Mouse (Mus musculus) CH12.LX (cell line): ENCODE results near the gene Dpagt1. TPM values are rescaled to one million over a fixed set of nuclear protein-coding genes. Genes with fewer than 3 reads are reported as not detected.

Source experiments
- DNase-seq: peaks from one replicate; pipeline ENCODE4 v3.0.0-alpha.2; 2013; ENCODE audit errors: extremely low read depth
- H3K27ac ChIP-seq: 2 replicates; pipeline ENCODE4 v1.5.1; 2012; ENCODE audit warnings: low read depth, mild to moderate bottlenecking, control low read depth, moderate library complexity; ENCODE audit not compliant: insufficient read depth
- H3K27me3 ChIP-seq: replicated peaks from 2 replicates; pipeline ENCODE3; 2012; ENCODE audit warnings: inconsistent platforms
- H3K36me3 ChIP-seq, 2 experiments: replicated peaks in 1 of 2; 2 replicates each; pipeline versions ENCODE3 to v1.6.1; 2012; ENCODE audit warnings: inconsistent platforms in 1 of 2, low read length in 1 of 2, mild to moderate bottlenecking in 1 of 2, mixed read lengths in 1 of 2, moderate library complexity in 1 of 2; ENCODE audit not compliant: control insufficient read depth in 1 of 2, insufficient read depth in 1 of 2
- H3K4me1 ChIP-seq, 2 experiments: 2 replicates each; pipeline ENCODE4 v1.6.1; 2012; ENCODE audit warnings: inconsistent platforms in 1 of 2, moderate library complexity in 1 of 2; ENCODE audit not compliant: insufficient read depth in 2 of 2, control insufficient read depth in 1 of 2
- H3K4me2 ChIP-seq: 2 replicates; pipeline ENCODE4 v1.6.1; 2012; ENCODE audit warnings: low read depth, mild to moderate bottlenecking, control low read depth; ENCODE audit not compliant: poor library complexity, insufficient read depth, severe bottlenecking
- H3K4me3 ChIP-seq, 3 experiments: fragments of 150-350 bp in 1 of 3; sonication (generic) in 1 of 3; replicated peaks in 1 of 3; 2 replicates each; pipeline versions ENCODE3 to v1.5.1; 2011 to 2012; ENCODE audit warnings: low read depth in 2 of 3, low read length in 2 of 3, mild to moderate bottlenecking in 2 of 3, moderate library complexity in 2 of 3, control low read depth in 1 of 3, improper control_type of control experiment in 1 of 3, inconsistent platforms in 1 of 3, mixed read lengths in 1 of 3; ENCODE audit not compliant: poor library complexity in 1 of 3
- H3K79me2 ChIP-seq: replicated peaks from 2 replicates; pipeline ENCODE4 v1.6.1; 2012; ENCODE audit warnings: mild to moderate bottlenecking, moderate library complexity; ENCODE audit not compliant: control insufficient read depth, poor library complexity, insufficient read depth, severe bottlenecking; ENCODE audit errors: extremely low read depth
- H3K9ac ChIP-seq: 2 replicates; pipeline ENCODE4 v1.6.1; 2012; ENCODE audit warnings: low read depth, mild to moderate bottlenecking, control low read depth, moderate library complexity; ENCODE audit not compliant: insufficient read depth
- H3K9me3 ChIP-seq: replicated peaks from 2 replicates; pipeline ENCODE3; 2012; ENCODE audit warnings: low read length, inconsistent platforms, mixed read lengths
- BHLHE40 ChIP-seq: IDR thresholded peaks from 2 replicates; pipeline ENCODE4 v1.6.1; 2011; ENCODE audit warnings: mild to moderate bottlenecking, low read depth, low read length, improper control_type of control experiment
- CHD1 ChIP-seq: IDR thresholded peaks from 2 replicates; pipeline ENCODE4 v1.6.1; 2012; ENCODE audit warnings: low read depth, low read length, improper control_type of control experiment, inconsistent platforms
- CHD2 ChIP-seq: IDR thresholded peaks from 2 replicates; pipeline ENCODE4 v1.6.1; 2011; ENCODE audit warnings: low read length, improper control_type of control experiment
- CTCF ChIP-seq, 2 experiments: IDR thresholded peaks in 1 of 2; conservative IDR thresholded peaks in 1 of 2; 2 replicates each; pipeline ENCODE4 v1.5.1; 2011 to 2012; ENCODE audit warnings: low read depth in 2 of 2, low read length in 2 of 2, improper control_type of control experiment in 1 of 2, inconsistent platforms in 1 of 2, mild to moderate bottlenecking in 1 of 2, moderate library complexity in 1 of 2
- E2F4 ChIP-seq: IDR thresholded peaks from 2 replicates; pipeline ENCODE4 v1.6.1; 2011; ENCODE audit warnings: low read depth, low read length, improper control_type of control experiment; ENCODE audit not compliant: insufficient replicate concordance
- ELF1 ChIP-seq: IDR thresholded peaks from 2 replicates; pipeline ENCODE4 v1.6.1; 2014; ENCODE audit warnings: low read depth, mild to moderate bottlenecking, inconsistent platforms, low read length, improper control_type of control experiment
- EP300 ChIP-seq: IDR thresholded peaks from 2 replicates; pipeline ENCODE4 v1.6.1; 2011; ENCODE audit warnings: low read length, improper control_type of control experiment
- ETS1 ChIP-seq: conservative IDR thresholded peaks from 2 replicates; pipeline ENCODE4 v1.6.1; 2012; ENCODE audit warnings: low read depth, mild to moderate bottlenecking, inconsistent platforms, low read length, improper control_type of control experiment, moderate library complexity
- GABPA ChIP-seq: IDR thresholded peaks from 2 replicates; pipeline ENCODE4 v1.6.1; 2012; ENCODE audit warnings: low read depth, low read length, improper control_type of control experiment, inconsistent platforms; ENCODE audit not compliant: insufficient replicate concordance
- HCFC1 ChIP-seq: IDR thresholded peaks from 2 replicates; pipeline ENCODE4 v1.6.1; 2012; ENCODE audit warnings: low read depth, mild to moderate bottlenecking, inconsistent platforms, low read length, improper control_type of control experiment
- IRF4 ChIP-seq: IDR thresholded peaks from 2 replicates; pipeline ENCODE4 v1.6.1; 2014; ENCODE audit warnings: low read depth, mild to moderate bottlenecking, inconsistent platforms, low read length, improper control_type of control experiment
- JUN ChIP-seq: IDR thresholded peaks from 2 replicates; pipeline ENCODE4 v1.6.1; 2011; ENCODE audit warnings: low read depth, mild to moderate bottlenecking, low read length, improper control_type of control experiment, moderate library complexity; ENCODE audit not compliant: insufficient read depth
- JUND ChIP-seq: conservative IDR thresholded peaks from 2 replicates; pipeline ENCODE4 v1.6.1; 2011; ENCODE audit warnings: low read depth, low read length, improper control_type of control experiment
- KAT2A ChIP-seq: IDR thresholded peaks from 2 replicates; pipeline ENCODE4 v1.6.1; 2012; ENCODE audit warnings: low read length, improper control_type of control experiment, inconsistent platforms; ENCODE audit not compliant: insufficient replicate concordance
- MAFK ChIP-seq: IDR thresholded peaks from 2 replicates; pipeline ENCODE4 v1.6.1; 2011; ENCODE audit warnings: low read length, improper control_type of control experiment; ENCODE audit not compliant: insufficient replicate concordance
- MAX ChIP-seq: IDR thresholded peaks from 2 replicates; pipeline ENCODE4 v1.6.1; 2011; ENCODE audit warnings: low read length, improper control_type of control experiment
- MAZ ChIP-seq: IDR thresholded peaks from 2 replicates; pipeline ENCODE4 v1.6.1; 2012; ENCODE audit warnings: low read depth, mild to moderate bottlenecking, inconsistent platforms, low read length, improper control_type of control experiment, moderate library complexity
- MEF2A ChIP-seq: IDR thresholded peaks from 2 replicates; pipeline ENCODE4 v1.6.1; 2014; ENCODE audit warnings: low read depth, mild to moderate bottlenecking, inconsistent platforms, low read length, improper control_type of control experiment, borderline replicate concordance
- MXI1 ChIP-seq: IDR thresholded peaks from 2 replicates; pipeline ENCODE4 v1.6.1; 2011; ENCODE audit warnings: mild to moderate bottlenecking, low read depth, low read length, improper control_type of control experiment
- MYC ChIP-seq: IDR thresholded peaks from 2 replicates; pipeline ENCODE4 v1.6.1; 2011; ENCODE audit warnings: low read depth, mild to moderate bottlenecking, improper control_type of control experiment, low read length
- NELFE ChIP-seq: IDR thresholded peaks from 2 replicates; pipeline ENCODE4 v1.6.1; 2011; ENCODE audit warnings: low read depth, low read length, improper control_type of control experiment
- NRF1 ChIP-seq: IDR thresholded peaks from 2 replicates; pipeline ENCODE4 v1.6.1; 2014; ENCODE audit warnings: low read depth, mild to moderate bottlenecking, inconsistent platforms, low read length, improper control_type of control experiment, moderate library complexity
- PAX5 ChIP-seq: IDR thresholded peaks from 2 replicates; pipeline ENCODE4 v1.6.1; 2012; ENCODE audit warnings: low read length, inconsistent platforms, mixed read lengths
- POLR2A ChIP-seq: IDR thresholded peaks from 2 replicates; pipeline ENCODE4 v1.6.1; 2011; ENCODE audit warnings: low read depth, mild to moderate bottlenecking, improper control_type of control experiment, low read length
- POLR2AphosphoS2 ChIP-seq: IDR thresholded peaks from 2 replicates; pipeline ENCODE4 v1.6.1; 2011; ENCODE audit warnings: low read depth, low read length, improper control_type of control experiment
- RAD21 ChIP-seq: IDR thresholded peaks from 2 replicates; pipeline ENCODE4 v1.6.1; 2011; ENCODE audit warnings: low read depth, mild to moderate bottlenecking, low read length, improper control_type of control experiment, moderate library complexity
- RCOR1 ChIP-seq: conservative IDR thresholded peaks from 2 replicates; pipeline ENCODE4 v1.6.1; 2012; ENCODE audit warnings: low read depth, mild to moderate bottlenecking, inconsistent platforms, low read length, improper control_type of control experiment
- SIN3A ChIP-seq: IDR thresholded peaks from 2 replicates; pipeline ENCODE4 v1.6.1; 2012; ENCODE audit warnings: low read length, improper control_type of control experiment, inconsistent platforms
- SMC3 ChIP-seq: IDR thresholded peaks from 2 replicates; pipeline ENCODE4 v1.6.1; 2011; ENCODE audit warnings: low read depth, low read length, improper control_type of control experiment
- TBP ChIP-seq: conservative IDR thresholded peaks from 2 replicates; pipeline ENCODE4 v1.6.1; 2011; ENCODE audit warnings: low read depth, low read length, improper control_type of control experiment
- UBTF ChIP-seq: IDR thresholded peaks from 2 replicates; pipeline ENCODE4 v1.6.1; 2012; ENCODE audit warnings: low read depth, mild to moderate bottlenecking, inconsistent platforms, low read length, improper control_type of control experiment, moderate library complexity
- USF1 ChIP-seq: IDR thresholded peaks from 2 replicates; pipeline ENCODE4 v1.6.1; 2014; ENCODE audit warnings: low read depth, mild to moderate bottlenecking, inconsistent platforms, low read length, improper control_type of control experiment
- USF2 ChIP-seq: conservative IDR thresholded peaks from 2 replicates; pipeline ENCODE4 v1.6.1; 2011; ENCODE audit warnings: low read depth, low read length, improper control_type of control experiment
- ZC3H11A ChIP-seq: IDR thresholded peaks from 2 replicates; pipeline ENCODE4 v1.6.1; 2012; ENCODE audit warnings: low read depth, mild to moderate bottlenecking, inconsistent platforms, low read length, improper control_type of control experiment
- ZKSCAN1 ChIP-seq: IDR thresholded peaks from 2 replicates; pipeline ENCODE4 v1.6.1; 2012; ENCODE audit warnings: low read depth, inconsistent platforms, low read length, improper control_type of control experiment, borderline replicate concordance
- ZMIZ1 ChIP-seq: IDR thresholded peaks from 2 replicates; pipeline ENCODE4 v1.6.1; 2012; ENCODE audit warnings: low read depth, mild to moderate bottlenecking, inconsistent platforms, low read length, improper control_type of control experiment
- ZNF384 ChIP-seq: IDR thresholded peaks from 2 replicates; pipeline ENCODE4 v1.6.1; 2012; ENCODE audit warnings: low read depth, low read length, improper control_type of control experiment, inconsistent platforms
- dilution Hi-C: fragments of 300-500 bp; cut with MboI; formaldehyde crosslinking; loops from 2 replicates; pipeline ENCODE4 v1.14.3; 2020; ENCODE audit warnings: low sequenced_read_pairs; ENCODE audit not compliant: extremely low pct_unique_long_range_greater_than_20kb, extremely low pct_ligation_motif_present
- in situ Hi-C: fragments of 300-500 bp; cut with MboI; formaldehyde crosslinking; loops from 3 replicates; pipeline ENCODE4 v1.14.3; 2019; ENCODE audit warnings: low sequenced_read_pairs, low pct_ligation_motif_present, low pct_unique_long_range_greater_than_20kb, mixed read lengths
- polyA plus RNA-seq: library from polyadenylated mRNA; unstranded; fragments of >175 nt; gene quantifications from 2 replicates; pipeline ENCODE4 v1.2.1, GENCODE M21; 2012; ENCODE audit warnings: low read depth; ENCODE audit not compliant: insufficient read length
- total RNA-seq, 2 experiments: library from RNA; depleted of rRNA; stranded (reverse); fragments of 300-350 nt in 1 of 2; fragments of >200 nt in 1 of 2; gene quantifications; 2 replicates each; pipeline ENCODE4 v1.2.3; 2012 to 2014

The Dpagt1 gene
- total and polyA plus RNA-seq, 3 experiments, result 8.5 to 41.7 (median 15.8) TPM

DNA sequence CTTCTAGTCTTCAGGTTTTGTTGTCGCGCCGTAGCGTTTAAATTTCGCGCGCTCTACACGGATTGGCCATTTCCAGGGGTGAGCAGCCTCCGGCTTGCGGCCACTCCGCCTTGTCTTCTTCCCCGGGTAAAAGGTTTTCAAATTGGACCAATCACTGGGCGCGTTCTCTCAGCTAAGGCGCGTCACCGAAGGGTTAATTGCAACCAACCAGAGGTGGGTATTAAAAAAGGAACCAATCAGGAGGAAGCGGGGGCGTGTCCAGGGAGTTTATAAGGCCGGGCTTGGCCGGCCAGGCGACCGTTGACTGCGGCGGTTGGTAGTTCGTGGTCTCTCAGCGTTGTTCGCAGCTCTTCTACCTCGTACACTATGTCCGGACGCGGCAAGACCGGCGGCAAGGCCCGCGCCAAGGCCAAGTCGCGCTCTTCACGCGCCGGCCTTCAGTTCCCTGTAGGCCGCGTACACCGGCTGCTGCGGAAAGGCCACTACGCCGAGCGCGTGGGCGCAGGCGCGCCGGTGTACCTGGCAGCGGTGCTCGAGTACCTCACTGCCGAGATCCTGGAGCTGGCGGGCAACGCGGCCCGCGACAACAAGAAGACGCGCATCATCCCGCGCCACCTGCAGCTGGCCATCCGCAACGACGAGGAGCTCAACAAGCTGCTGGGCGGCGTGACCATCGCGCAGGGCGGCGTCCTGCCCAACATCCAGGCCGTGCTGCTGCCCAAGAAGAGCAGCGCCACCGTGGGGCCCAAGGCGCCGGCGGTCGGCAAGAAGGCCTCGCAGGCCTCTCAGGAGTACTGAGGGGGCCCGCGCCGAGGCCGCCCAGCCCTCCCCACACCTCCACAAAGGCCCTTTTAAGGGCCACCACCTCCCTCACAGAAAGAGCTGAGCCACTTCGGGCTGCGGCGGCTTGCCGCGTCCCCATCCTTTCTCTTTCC is 8.8 kb downstream of the Dpagt1 start, which contains the start of gene H2afx:
H2afx (plus strand) TSS at position 299 of the 935 bp plus-strand sequence.
- Histone ChIP-seq H3K79me2 (peaks cover 31% of the 10 kb centered on the region), H3K4me1 (peaks cover 10 to 39% of the 10 kb centered on the region in 2 experiments; a peak in 2 of 4 replicates), H3K4me2 (peak within 1 kb of the TSS; percentile 76; the same call in 1 of the 2 replicates), H3K27me3 (no peaks in the 10 kb centered on the region), H3K9ac (peak within 1 kb of the TSS; percentile 96), H3K4me3 (peak within 1 kb of the TSS; percentile 70 to 98 (median 87)), H3K36me3 (peaks cover 47 to 65% of the 10 kb centered on the region in 2 experiments), H3K9me3 (no peaks in the 10 kb centered on the region), H3K27ac (peak within 1 kb of the TSS; percentile 92)
- dilution Hi-C loops (no loop called here), in situ Hi-C loops (no loop called here)
- DNase-seq, result peak; percentile 99
- peak; percentile 69 for TF ChIP-seq HCFC1
- TF ChIP-seq MAX, result no peak; the same call in 1 of the 2 replicates
- peak; percentile 90 for TF ChIP-seq CHD2
- TF ChIP-seq MAZ, result peak; percentile 85
- TF ChIP-seq ETS1, result 0 out of 2 replicates have a peak, but pooled peaks have one; percentile 18
- TF ChIP-seq MXI1, result peak; percentile 63
- peak; percentile 50; the same call in 1 of the 2 replicates for TF ChIP-seq MEF2A
- no peak for TF ChIP-seq ZC3H11A
- TF ChIP-seq KAT2A, result 0 out of 2 replicates have a peak, but pooled peaks have one; percentile 59
- TF ChIP-seq TBP, result peak; percentile 99
- no peak for TF ChIP-seq JUN
- TF ChIP-seq CTCF (conservative IDR thresholded peaks at IDR 0.05 in 1 of 2, IDR thresholded peaks at IDR 0.05 in 1 of 2; ENCODE audit: low read depth in 2 of 2, low read length in 2 of 2), result peak in 1 of 2 experiments; percentile 27; a peak in 1 of 4 replicates
- peak; percentile 98 for TF ChIP-seq UBTF
- peak; percentile 100 for TF ChIP-seq ZMIZ1
- peak; percentile 11; the same call in 1 of the 2 replicates for TF ChIP-seq IRF4
- TF ChIP-seq NELFE, result peak; percentile 100
- TF ChIP-seq EP300, result no peak
- no peak; the same call in 1 of the 2 replicates for TF ChIP-seq SMC3
- TF ChIP-seq JUND, result no peak
- peak; percentile 100 for TF ChIP-seq E2F4
- TF ChIP-seq MYC, result peak; percentile 75
- 0 out of 2 replicates have a peak, but pooled peaks have one; percentile 10 for TF ChIP-seq BHLHE40
- TF ChIP-seq ELF1, result peak; percentile 58; the same call in 1 of the 2 replicates
- TF ChIP-seq POLR2A, result peak; percentile 99
- peak; percentile 99 for TF ChIP-seq POLR2AphosphoS2
- TF ChIP-seq NRF1, result peak; percentile 68
- TF ChIP-seq PAX5, result no peak
- TF ChIP-seq GABPA, result no peak
- TF ChIP-seq USF2, result no peak
- TF ChIP-seq RCOR1, result peak; percentile 89
- TF ChIP-seq CHD1, result no peak
- TF ChIP-seq USF1, result no peak
- TF ChIP-seq ZNF384, result no peak
- no peak for TF ChIP-seq ZKSCAN1
- TF ChIP-seq SIN3A, result peak; percentile 91
- no peak for TF ChIP-seq RAD21
- TF ChIP-seq MAFK, result no peak
